In genomic region chr14:99099267-99099966, GRCm38 (mm10) we compare ENCODE assay signal across 8 mouse cellular contexts. TPM values are rescaled to one million over a fixed set of nuclear protein-coding genes. Genes with fewer than 3 reads are reported as not detected.
DNase-seq lines count a peak whose midpoint lies in the region; ATAC-seq lines count a peak whose summit lies in the region.

Gene Pibf1, plus strand, starts transcription at chr14:99099424.
Gene Dis3, minus strand, starts transcription at chr14:99099770.

- ATAC-seq in heart, embryonic 13.5 days (ENCODE audit: extremely low read depth, insufficient number of reproducible peaks, low FRiP score, low TSS enrichment): peak; percentile 99
- ATAC-seq in liver, embryonic 12.5 days: peak; percentile 99
- ATAC-seq in stomach, embryonic 15.5 days (ENCODE audit: insufficient read depth, low FRiP score, low read depth): peak; percentile 100

- under 1% methylated on average over 73 of the region's 73 CpGs for WGBS in heart, embryonic 13.5 days
- under 1% methylated on average over 68 of the region's 73 CpGs for WGBS in liver, embryonic 12.5 days (ENCODE audit: insufficient replicate concordance)
- under 1% methylated on average over 73 of the region's 73 CpGs for WGBS in stomach, embryonic 15.5 days

- H3K4me1 ChIP-seq in brown adipose tissue, adult 24 weeks (ENCODE audit: control insufficient read depth, insufficient read depth, insufficient read length, low read length): no peaks in the 10 kb centered on the region
- H3K4me1 ChIP-seq in heart, embryonic 13.5 days: peaks cover 14% of the 10 kb centered on the region
- peaks cover 19% of the 10 kb centered on the region for H3K4me1 ChIP-seq in liver, embryonic 12.5 days
- H3K4me1 ChIP-seq in stomach, embryonic 15.5 days: 0 out of 2 replicates have a peak, but pooled peaks cover 7% of the 10 kb centered on the region

- H3K27me3 ChIP-seq in heart, embryonic 13.5 days (replicated peaks): no peaks in the 10 kb centered on the region
- no peaks in the 10 kb centered on the region for H3K27me3 ChIP-seq in liver, embryonic 12.5 days (replicated peaks)
- H3K27me3 ChIP-seq in stomach, embryonic 15.5 days (replicated peaks): no peaks in the 10 kb centered on the region

- peak within 1 kb of the TSS; percentile 82 for H3K4me2 ChIP-seq in heart, embryonic 13.5 days
- peak within 1 kb of the TSS; percentile 88 for H3K4me2 ChIP-seq in liver, embryonic 12.5 days
- H3K4me2 ChIP-seq in stomach, embryonic 15.5 days: peak within 1 kb of the TSS; percentile 68

- H3K9me3 ChIP-seq in heart, embryonic 13.5 days: no peaks in the 10 kb centered on the region
- no peaks in the 10 kb centered on the region for H3K9me3 ChIP-seq in liver, embryonic 12.5 days (replicated peaks)
- H3K9me3 ChIP-seq in stomach, embryonic 15.5 days: no peaks in the 10 kb centered on the region

- H3K9ac ChIP-seq in heart, embryonic 13.5 days: peak within 1 kb of the TSS; percentile 96
- peak within 1 kb of the TSS; percentile 93 for H3K9ac ChIP-seq in liver, embryonic 12.5 days
- H3K9ac ChIP-seq in stomach, embryonic 15.5 days: peak within 1 kb of the TSS; percentile 95

- H3K4me3 ChIP-seq in brown adipose tissue, adult 24 weeks (ENCODE audit: insufficient read depth, low read depth, low read length): peak within 1 kb of the TSS; percentile 95
- H3K4me3 ChIP-seq in heart, embryonic 13.5 days: peak within 1 kb of the TSS; percentile 96
- H3K4me3 ChIP-seq in liver, embryonic 12.5 days: peak within 1 kb of the TSS; percentile 98
- peak within 1 kb of the TSS; percentile 77 for H3K4me3 ChIP-seq in stomach, embryonic 15.5 days (replicated peaks)

- peak within 1 kb of the TSS; percentile 35; the same call in 1 of the 2 replicates for H3K27ac ChIP-seq in brown adipose tissue, adult 24 weeks (replicated peaks; ENCODE audit: low read depth, low read length)
- peak within 1 kb of the TSS; percentile 85 for H3K27ac ChIP-seq in heart, embryonic 13.5 days (replicated peaks)
- peak within 1 kb of the TSS; percentile 77 for H3K27ac ChIP-seq in liver, embryonic 12.5 days
- peak within 1 kb of the TSS; percentile 72 for H3K27ac ChIP-seq in stomach, embryonic 15.5 days

- peaks cover 66% of the 10 kb centered on the region for H3K36me3 ChIP-seq in heart, embryonic 13.5 days
- H3K36me3 ChIP-seq in liver, embryonic 12.5 days: peaks cover 66% of the 10 kb centered on the region
- H3K36me3 ChIP-seq in stomach, embryonic 15.5 days: peaks cover 13% of the 10 kb centered on the region

- DNase-seq in CD4-positive, CD25-positive, alpha-beta regulatory T cell, adult 2 months (ENCODE audit: low read depth, low spot score): peak; percentile 99
- peak; percentile 31 for DNase-seq in fat pad, adult 2 months (ENCODE audit: extremely low read depth, low read depth, low spot score)
- DNase-seq in kidney, postnatal 10 days: peak; percentile 99
- peak; percentile 98 for DNase-seq in natural killer cell, adult 2 months (ENCODE audit: low spot score in 2 of 2)

RNA-seq across cellular contexts. Expression of gene Pibf1, which starts in this region (rescaled TPM):
- 5.1 and 5.6 TPM in 2 replicates for polyA plus RNA-seq in brown adipose tissue, adult 24 weeks (2012; ENCODE audit: insufficient read depth, insufficient read length, missing spikeins)
- 12.9 and 13.3 TPM in 2 replicates for polyA plus RNA-seq in heart, embryonic 13.5 days (2015; fragmentation: Nextera tagmentation; extraction: Ambion mirVana)
- 9.7 and 11.1 TPM in 2 replicates for polyA plus RNA-seq in liver, embryonic 12.5 days (2016; fragmentation: Nextera tagmentation; extraction: Ambion mirVana)
- polyA plus RNA-seq in stomach, embryonic 15.5 days (2015; fragmentation: Nextera tagmentation; extraction: Ambion mirVana): 14.7 and 16.9 TPM in 2 replicates

RNA-seq across cellular contexts. Expression of gene Dis3, which starts in this region (rescaled TPM):
- polyA plus RNA-seq in brown adipose tissue, adult 24 weeks (2012; ENCODE audit: insufficient read depth, insufficient read length, missing spikeins): 9.9 and 15.0 TPM in 2 replicates
- polyA plus RNA-seq in heart, embryonic 13.5 days (2015; fragmentation: Nextera tagmentation; extraction: Ambion mirVana): 21.2 and 22.4 TPM in 2 replicates
- polyA plus RNA-seq in liver, embryonic 12.5 days (2016; fragmentation: Nextera tagmentation; extraction: Ambion mirVana): 32.9 and 33.3 TPM in 2 replicates
- 25.5 and 27.8 TPM in 2 replicates for polyA plus RNA-seq in stomach, embryonic 15.5 days (2015; fragmentation: Nextera tagmentation; extraction: Ambion mirVana)

Comparison
In these comparisons a context has a peak if more than half of its experiments do, and no peak if none do; other contexts are left out.
1. Peak in every context shown above with its lines: DNase-seq, ATAC-seq, H3K4me3 ChIP-seq and H3K27ac ChIP-seq.
2. DNase-seq: peak in every context shown above with its lines; median percentile 99 in CD4-positive, CD25-positive, alpha-beta regulatory T cell, adult 2 months; 99 in kidney, postnatal 10 days; 98 in natural killer cell, adult 2 months; 31 in fat pad, adult 2 months.
3. H3K27ac ChIP-seq: peak in every context shown above with its lines; median percentile 85 in heart, embryonic 13.5 days; 77 in liver, embryonic 12.5 days; 72 in stomach, embryonic 15.5 days; 35 in brown adipose tissue, adult 24 weeks.